Mouse (Mus musculus) brain, embryonic 14.5 days (tissue): ENCODE measurements around the gene Gata1. TPM values are rescaled to one million over a fixed set of nuclear protein-coding genes. Genes with fewer than 3 reads are reported as not detected.

Experiments used
- DNase-seq: peaks from one replicate; pipeline ENCODE4 v3.0.0-alpha.2; 2011; ENCODE audit warnings: low read depth
- CTCF ChIP-seq: fragments of 200-500 bp; IDR thresholded peaks from 2 replicates; pipeline ENCODE4 v1.5.1; 2012; ENCODE audit warnings: inconsistent platforms, mild to moderate bottlenecking, moderate library complexity, borderline replicate concordance; ENCODE audit not compliant: insufficient read depth, insufficient read length; ENCODE audit errors: extremely low read depth
- POLR2A ChIP-seq: fragments of 200-500 bp; IDR thresholded peaks from 2 replicates; pipeline ENCODE4 v1.6.1; 2012; ENCODE audit warnings: mild to moderate bottlenecking, inconsistent platforms, borderline replicate concordance; ENCODE audit not compliant: poor library complexity, insufficient read depth, insufficient read length, severe bottlenecking; ENCODE audit errors: extremely low read depth
- polyA plus RNA-seq: library from polyadenylated mRNA; depleted of rRNA; stranded (reverse); fragments of >200 nt; gene quantifications from 2 replicates; pipeline ENCODE4 v1.2.3, GENCODE M21; 2012

Gene Gata1
- polyA plus RNA-seq, 1 experiment = 0.44 TPM

GRCm38 (mm10) chrX:8002001-8002400 lies 24.1 kb upstream of the Gata1 start:
- DNase-seq = no peak
- TF ChIP-seq POLR2A (no peak), CTCF (no peak)

DNA sequence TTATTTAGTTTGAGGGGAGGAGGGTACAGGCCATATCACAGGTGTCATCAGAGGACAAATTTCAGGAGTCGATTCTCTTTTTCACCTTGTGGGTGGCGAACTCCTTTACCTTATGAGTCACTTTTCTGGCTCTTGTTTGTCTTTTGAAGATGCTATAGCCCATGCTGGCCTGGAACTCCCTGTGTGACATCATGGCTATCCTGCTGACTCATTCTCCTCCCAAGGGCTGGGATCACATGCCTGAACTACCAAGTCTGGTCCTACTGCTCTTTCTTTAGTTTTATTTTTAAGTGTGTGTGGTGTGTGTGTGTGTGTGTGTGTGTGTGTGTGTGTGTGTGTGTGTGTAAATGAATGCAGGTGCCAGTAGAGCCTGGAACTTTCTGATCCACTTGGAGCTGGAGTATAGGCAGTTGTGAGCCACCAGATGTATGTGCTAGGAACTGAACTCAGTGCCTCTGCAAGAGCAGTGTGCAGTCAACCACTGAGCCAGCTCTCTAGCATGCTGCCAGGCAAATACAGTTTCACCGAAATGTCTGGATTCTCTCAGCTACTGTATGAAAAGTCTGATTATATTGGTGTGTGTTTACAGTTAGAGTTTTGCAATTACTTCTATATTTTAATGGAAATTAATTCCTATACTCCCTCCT lies 22.8 kb upstream of the Gata1 start:
- no peak for DNase-seq
- TF ChIP-seq CTCF = no peak
- TF ChIP-seq POLR2A = no peak

DNA sequence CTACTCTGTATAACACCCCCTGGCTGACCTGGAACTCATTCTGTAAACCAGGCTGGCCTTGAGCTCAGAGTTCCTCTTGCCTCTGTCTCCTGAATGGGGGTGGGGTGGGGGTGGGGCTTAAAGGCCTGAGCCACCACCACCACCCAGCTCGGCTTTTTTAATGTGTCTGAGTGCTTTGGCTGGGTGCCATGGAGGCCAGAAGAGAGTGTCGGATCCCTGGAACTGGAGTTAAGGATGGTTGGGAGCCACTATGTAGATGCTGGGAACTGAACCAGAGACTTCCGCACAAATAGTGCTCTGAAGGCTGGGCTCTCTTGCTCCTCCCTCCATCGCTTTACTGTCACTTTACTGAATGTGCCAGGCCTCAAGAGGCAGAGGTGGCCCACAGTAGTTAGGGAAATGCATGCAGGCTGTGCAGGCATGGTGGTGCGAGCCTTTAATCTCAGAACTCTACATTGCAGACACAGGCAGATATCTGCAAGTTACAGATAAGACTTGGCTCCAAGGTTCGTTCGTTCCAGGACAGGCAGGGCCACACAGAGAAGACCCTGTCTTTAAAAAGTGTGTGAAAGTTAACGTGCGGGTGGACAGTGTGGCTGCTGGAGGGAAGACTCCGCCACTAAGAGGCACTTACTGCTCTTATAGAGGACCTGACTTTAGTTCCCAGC lies 15.3 kb upstream of the Gata1 start:
- no peak for DNase-seq
- TF ChIP-seq CTCF (no peak), POLR2A (no peak)

DNA sequence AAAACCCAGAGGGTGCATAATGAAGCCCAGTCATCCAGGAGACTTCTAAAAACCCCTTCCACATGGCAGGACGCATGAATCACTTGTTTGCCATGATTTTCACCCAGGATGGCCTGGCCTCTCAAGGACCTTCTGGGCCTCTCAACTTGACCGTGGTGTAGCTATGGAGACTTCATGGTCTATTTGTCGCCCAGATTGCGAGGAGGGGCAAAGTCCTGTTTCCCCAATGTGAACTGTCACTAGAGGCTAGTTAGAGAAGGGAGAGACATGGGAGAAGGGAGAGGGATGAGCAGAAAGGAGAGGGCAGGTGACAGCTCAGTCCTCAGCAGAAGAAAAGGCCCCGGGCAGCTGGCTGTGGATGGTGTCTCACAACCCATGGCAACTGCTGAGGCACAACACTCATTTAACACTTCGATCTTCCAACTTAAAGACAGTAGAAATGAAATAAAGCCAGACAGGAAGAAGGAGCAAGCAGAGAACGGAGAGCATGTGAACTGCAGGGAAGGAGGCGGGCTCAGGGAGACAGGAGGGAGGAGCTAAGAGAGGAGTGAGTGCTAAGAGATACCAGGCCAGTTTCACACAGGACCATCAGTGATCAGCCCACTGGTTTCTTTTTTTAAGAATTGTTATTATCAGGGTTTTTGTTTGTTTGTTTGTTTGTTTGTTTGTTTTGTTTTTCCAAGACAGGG lies 14.7 kb upstream of the Gata1 start:
- TF ChIP-seq CTCF = no peak
- no peak for TF ChIP-seq POLR2A
- no peak for DNase-seq

DNA sequence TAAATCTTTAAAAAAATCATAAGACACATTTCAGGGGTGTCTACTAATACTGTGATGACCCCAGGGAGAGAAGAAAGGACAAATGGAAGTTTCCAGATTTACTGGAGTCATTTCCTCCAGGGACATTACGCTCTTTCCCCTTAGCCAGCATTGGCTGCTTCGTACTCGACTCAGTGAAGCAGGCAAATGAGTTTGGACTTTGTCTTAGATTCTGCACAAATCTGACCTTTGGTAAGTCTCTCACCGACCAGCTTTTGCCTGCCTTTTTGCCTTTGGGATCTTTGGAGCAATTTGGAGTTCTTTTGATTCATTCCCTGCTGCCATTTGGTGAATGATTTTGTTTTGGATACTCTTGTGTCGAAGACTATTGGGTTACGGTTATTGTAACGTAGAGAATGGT lies 3.5 kb upstream of the Gata1 start:
- no peak for TF ChIP-seq POLR2A
- no peak for TF ChIP-seq CTCF
- DNase-seq = no peak

DNA sequence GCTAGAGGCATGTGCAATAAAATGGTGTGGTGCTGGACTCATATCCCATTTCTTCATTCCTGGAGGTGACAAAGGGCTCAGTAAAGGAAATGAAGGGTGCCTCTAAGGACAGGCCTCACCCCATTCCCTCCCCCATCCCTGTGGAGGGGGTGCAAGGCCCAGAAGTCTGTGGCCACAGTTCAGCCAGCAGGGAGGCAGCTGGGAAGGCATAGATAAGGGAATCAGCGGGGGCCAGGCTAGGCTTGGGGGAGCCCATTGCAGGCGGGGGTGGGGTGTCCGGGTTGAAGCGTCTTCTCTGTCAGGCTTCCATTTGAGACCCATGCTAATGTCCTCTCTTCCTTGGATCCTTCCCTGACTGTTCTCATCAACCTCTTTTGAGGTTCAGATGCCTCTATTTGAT lies 6.6 kb downstream of the Gata1 start:
- DNase-seq = no peak
- TF ChIP-seq POLR2A = no peak
- no peak for TF ChIP-seq CTCF

GRCm38 (mm10) chrX:7968899-7969298 lies 9.0 kb downstream of the Gata1 start:
- TF ChIP-seq CTCF = no peak
- TF ChIP-seq POLR2A = no peak
- no peak for DNase-seq

GRCm38 (mm10) chrX:7968226-7968625 lies 9.6 kb downstream of the Gata1 start:
- TF ChIP-seq CTCF (no peak), POLR2A (no peak)
- no peak for DNase-seq

- DNase-seq = no peak
- TF ChIP-seq CTCF (no peak), POLR2A (no peak)
Measured at GRCm38 (mm10) chrX:7967596-7968201, 10.2 kb downstream of the Gata1 start.

DNA sequence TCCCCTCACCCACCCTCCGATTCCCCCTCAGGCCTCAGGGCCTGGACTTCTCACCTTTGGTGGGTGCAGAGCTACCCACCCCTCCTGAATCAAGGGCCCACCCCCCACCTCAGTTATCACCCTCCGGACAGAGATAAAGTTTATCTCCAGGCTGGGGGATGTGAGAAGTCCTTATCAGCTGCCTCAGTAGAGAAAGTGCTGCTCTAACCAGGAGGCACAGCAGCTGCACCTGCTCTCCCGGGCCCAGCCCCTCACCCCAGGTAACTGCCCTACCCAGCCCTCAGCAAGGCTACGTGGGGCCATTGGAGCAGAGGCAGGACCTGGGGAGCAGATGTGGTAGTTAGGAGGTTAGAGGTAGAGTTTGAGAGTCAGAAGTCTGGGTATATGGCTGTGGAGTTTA lies 11.7 kb downstream of the Gata1 start:
- TF ChIP-seq CTCF (no peak), POLR2A (no peak)
- no peak for DNase-seq

DNA sequence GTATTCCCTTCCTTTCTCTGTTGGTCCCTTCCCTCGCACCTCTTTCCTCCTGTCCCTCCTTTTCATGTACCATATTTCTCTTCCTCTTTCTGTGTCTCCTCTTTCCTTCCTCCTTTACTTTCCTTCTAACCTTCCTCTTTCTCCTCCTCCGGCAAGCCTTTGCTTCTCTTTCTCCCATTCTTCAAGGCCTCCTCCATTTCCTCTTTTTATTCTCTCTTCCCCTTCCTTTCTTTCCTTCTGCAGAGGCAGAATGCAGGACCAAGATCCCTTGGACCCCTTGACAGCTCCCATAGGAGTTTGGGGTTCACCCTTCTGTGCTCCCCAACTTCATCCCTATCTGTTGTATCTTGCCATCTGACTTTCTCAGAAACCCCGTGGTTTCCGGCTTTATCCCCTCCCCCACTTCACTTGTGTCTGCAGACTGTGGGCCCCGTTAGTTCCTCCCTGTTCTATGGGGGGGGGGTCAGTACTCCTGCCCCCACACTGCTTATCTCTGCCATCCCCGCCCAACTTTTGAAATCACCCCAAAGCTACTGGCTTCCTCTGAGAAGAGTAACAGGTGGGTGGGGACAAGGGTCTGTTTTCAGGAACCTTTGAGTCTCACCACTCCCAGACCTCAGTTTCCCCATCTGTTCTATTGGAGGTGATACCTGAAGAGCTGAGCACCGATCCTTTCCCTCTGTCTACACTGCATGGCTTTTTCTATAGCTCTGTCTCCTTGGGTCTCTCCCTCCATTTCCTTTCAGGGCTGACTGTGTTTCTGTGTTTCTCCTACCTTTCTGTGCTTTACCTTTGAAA lies 13.8 kb downstream of the Gata1 start:
- TF ChIP-seq CTCF (no peak), POLR2A (no peak)
- no peak for DNase-seq

- TF ChIP-seq POLR2A (no peak), CTCF (no peak)
- DNase-seq = no peak
Measured at GRCm38 (mm10) chrX:7958868-7959267, 19.0 kb downstream of the Gata1 start.
